Mouse (Mus musculus) hindbrain, embryonic 14.5 days (tissue): ENCODE measurements at regions not wholly inside any gene's neighbourhood (a gene's known extent, or its start where the extent isn't known, plus 50 kb on each side); places are given as distances from the start of the nearest gene placed in this dataset.

Experiments used
- ATAC-seq: fragments of 200-750 bp; cut with Nextera tagmentation; 2 replicates; pipeline ENCODE4 v1.8.0; 2017; ENCODE audit warnings: moderate number of reproducible peaks, mild to moderate bottlenecking, moderate TSS enrichment, moderate library complexity; ENCODE audit not compliant: low FRiP score
- DNase-seq: peaks from one replicate; pipeline ENCODE4 v3.0.0-alpha.2; 2015; ENCODE audit warnings: low spot score
- H3K27ac ChIP-seq: fragments of 300-500 bp; sonication (generic); 2 replicates; pipeline ENCODE4 v1.5.1; 2014; ENCODE audit warnings: mild to moderate bottlenecking, moderate library complexity
- H3K27me3 ChIP-seq: fragments of 300-500 bp; sonication (generic); 2 replicates; pipeline ENCODE4 v1.6.1; 2014; ENCODE audit warnings: mild to moderate bottlenecking, low read length, mixed read lengths; ENCODE audit not compliant: control insufficient read depth, insufficient read depth
- H3K36me3 ChIP-seq: fragments of 300-500 bp; sonication (generic); replicated peaks from 2 replicates; pipeline ENCODE4 v1.6.1; 2014; ENCODE audit not compliant: control insufficient read depth, insufficient read depth
- H3K4me1 ChIP-seq: fragments of 300-500 bp; sonication (generic); replicated peaks from 2 replicates; pipeline ENCODE4 v1.6.1; 2014; ENCODE audit warnings: antibody characterized with exemption, low read length, mixed read lengths; ENCODE audit not compliant: control insufficient read depth, insufficient read depth
- H3K4me2 ChIP-seq: fragments of 300-500 bp; sonication (generic); replicated peaks from 2 replicates; pipeline ENCODE4 v1.6.1; 2014; ENCODE audit warnings: mild to moderate bottlenecking, moderate library complexity
- H3K4me3 ChIP-seq: fragments of 300-500 bp; sonication (generic); replicated peaks from 2 replicates; pipeline ENCODE4 v1.5.1; 2014; ENCODE audit warnings: mild to moderate bottlenecking, low read length
- H3K9ac ChIP-seq: fragments of 300-500 bp; sonication (generic); 2 replicates; pipeline ENCODE4 v1.6.1; 2014
- H3K9me3 ChIP-seq: fragments of 300-500 bp; sonication (generic); 2 replicates; pipeline ENCODE4 v1.6.1; 2016; ENCODE audit warnings: low read length; ENCODE audit not compliant: control insufficient read depth
- WGBS: fragments of 180-500 bp; shearing (Covaris S2); extraction: QIAGEN DNeasy Blood & Tissue Kit; methylation state at CpG from one replicate; pipeline ENCODE4 v1.1.7; 2014; 5-methylcytosine and 5-hydroxymethylcytosine counted together

GRCm38 (mm10) chr2:128365775-128366174 lies 225.2 kb upstream of the Spdye4c start:
- DNase-seq, result no peak
- no peaks in the 10 kb centered on the region for H3K4me1 ChIP-seq
- no peak for ATAC-seq
- H3K9me3 ChIP-seq, result no peaks in the 10 kb centered on the region
- 97% methylated on average over 2 of the region's 2 CpGs for WGBS
- H3K4me3 ChIP-seq, result no peak overlapping the region
- H3K36me3 ChIP-seq, result no peaks in the 10 kb centered on the region
- no peak overlapping the region for H3K27ac ChIP-seq
- no peak overlapping the region for H3K4me2 ChIP-seq
- H3K27me3 ChIP-seq, result no peaks in the 10 kb centered on the region
- H3K9ac ChIP-seq, result no peak overlapping the region

DNA sequence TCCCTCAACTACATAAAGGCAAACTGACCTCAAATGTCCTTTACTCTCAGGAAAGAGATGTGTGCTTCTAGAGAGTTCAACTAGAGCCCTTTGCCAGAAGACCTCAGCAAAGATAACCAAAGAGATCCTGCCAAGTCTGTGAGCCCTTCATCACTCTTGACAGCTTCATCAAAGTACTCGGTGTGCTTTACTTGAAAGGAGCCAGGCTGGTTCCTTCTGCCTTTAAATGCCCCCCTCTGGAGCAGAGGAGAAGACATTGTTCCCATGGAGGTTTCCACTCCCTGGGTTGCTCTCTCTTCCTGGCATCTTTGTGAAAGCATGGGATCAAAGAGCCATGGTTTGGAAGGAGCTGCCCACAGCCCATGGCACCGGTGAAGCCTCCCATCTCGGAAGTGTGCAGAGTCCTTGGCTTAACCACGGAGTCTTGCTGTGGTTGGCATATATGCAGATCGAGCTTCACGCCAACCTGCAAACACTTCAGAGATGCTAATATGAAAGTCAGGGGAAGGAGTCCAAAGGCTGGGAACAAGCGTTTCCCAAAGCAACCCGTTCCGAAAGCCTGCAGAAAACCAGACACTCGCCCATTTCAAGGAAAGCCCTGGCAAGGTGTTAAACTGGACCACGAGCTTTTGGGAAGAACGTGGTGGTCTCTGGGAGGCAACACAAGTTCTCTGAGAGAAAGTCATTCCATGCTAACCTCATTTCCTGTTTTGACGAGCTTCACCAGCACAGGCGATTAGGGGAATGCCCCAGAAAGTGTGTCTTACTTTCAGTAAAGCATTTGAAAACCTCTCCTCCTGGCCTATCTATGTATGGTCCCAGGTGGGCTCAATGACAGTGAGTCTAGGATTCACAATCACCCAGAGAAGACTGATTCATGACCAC lies 223.5 kb upstream of the Spdye4c start:
- 82% methylated on average over 14 of the region's 14 CpGs for WGBS
- Histone ChIP-seq H3K36me3 (no peaks in the 10 kb centered on the region), H3K4me1 (no peaks in the 10 kb centered on the region), H3K9me3 (no peaks in the 10 kb centered on the region), H3K4me2 (no peak overlapping the region), H3K9ac (no peak overlapping the region), H3K27me3 (no peaks in the 10 kb centered on the region), H3K4me3 (no peak overlapping the region), H3K27ac (no peak overlapping the region)
- ATAC-seq, result no peak
- no peak for DNase-seq

GRCm38 (mm10) chr2:128368534-128369273 lies 222.3 kb upstream of the Spdye4c start:
- H3K9me3 ChIP-seq, result no peaks in the 10 kb centered on the region
- H3K9ac ChIP-seq, result no peak overlapping the region
- no peaks in the 10 kb centered on the region for H3K27me3 ChIP-seq
- no peak for ATAC-seq
- H3K4me1 ChIP-seq, result 0 out of 2 replicates have a peak, but pooled peaks cover 5% of the 10 kb centered on the region
- no peak overlapping the region for H3K27ac ChIP-seq
- DNase-seq, result no peak
- no peaks in the 10 kb centered on the region for H3K36me3 ChIP-seq
- no peak overlapping the region for H3K4me2 ChIP-seq
- no peak overlapping the region for H3K4me3 ChIP-seq
- 78% methylated on average over 7 of the region's 7 CpGs for WGBS

DNA sequence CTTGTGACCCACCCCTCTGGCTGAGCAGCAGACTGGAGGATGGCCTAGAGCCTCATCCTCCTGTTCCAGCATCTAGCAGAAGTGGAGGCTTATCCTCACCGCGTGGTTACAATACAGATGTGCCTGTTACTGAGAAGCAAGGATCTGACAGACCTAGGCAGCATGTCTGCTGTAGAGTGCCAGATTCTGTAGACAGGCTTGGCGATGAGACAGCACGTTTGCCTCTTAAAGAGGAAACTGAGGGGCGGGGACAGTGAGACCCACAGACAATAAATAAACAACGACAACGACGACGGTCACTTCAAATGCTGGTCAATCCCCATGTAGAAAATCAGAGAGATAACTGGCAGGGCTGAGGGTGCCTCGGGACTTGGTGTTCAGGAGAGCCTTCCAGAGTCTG lies 220.2 kb upstream of the Spdye4c start:
- H3K27me3 ChIP-seq, result no peaks in the 10 kb centered on the region
- no peaks in the 10 kb centered on the region for H3K9me3 ChIP-seq
- no peak overlapping the region for H3K9ac ChIP-seq
- ATAC-seq (no peak), DNase-seq (no peak)
- no peak overlapping the region for H3K4me2 ChIP-seq
- WGBS, result 85% methylated on average over 10 of the region's 10 CpGs
- H3K27ac ChIP-seq, result no peak overlapping the region
- H3K36me3 ChIP-seq, result no peaks in the 10 kb centered on the region
- no peak overlapping the region for H3K4me3 ChIP-seq
- 0 out of 2 replicates have a peak, but pooled peaks cover 6% of the 10 kb centered on the region for H3K4me1 ChIP-seq

- Histone ChIP-seq H3K36me3 (no peaks in the 10 kb centered on the region), H3K4me3 (no peak overlapping the region), H3K9me3 (no peaks in the 10 kb centered on the region), H3K27ac (no peak overlapping the region), H3K4me2 (no peak overlapping the region), H3K27me3 (no peaks in the 10 kb centered on the region), H3K9ac (no peak overlapping the region), H3K4me1 (0 out of 2 replicates have a peak, but pooled peaks cover 6% of the 10 kb centered on the region)
- ATAC-seq (no peak), DNase-seq (no peak)
- WGBS, result 89% methylated on average over 13 of the region's 13 CpGs
Measured at GRCm38 (mm10) chr2:128372204-128372603, 218.8 kb upstream of the Spdye4c start.

DNA sequence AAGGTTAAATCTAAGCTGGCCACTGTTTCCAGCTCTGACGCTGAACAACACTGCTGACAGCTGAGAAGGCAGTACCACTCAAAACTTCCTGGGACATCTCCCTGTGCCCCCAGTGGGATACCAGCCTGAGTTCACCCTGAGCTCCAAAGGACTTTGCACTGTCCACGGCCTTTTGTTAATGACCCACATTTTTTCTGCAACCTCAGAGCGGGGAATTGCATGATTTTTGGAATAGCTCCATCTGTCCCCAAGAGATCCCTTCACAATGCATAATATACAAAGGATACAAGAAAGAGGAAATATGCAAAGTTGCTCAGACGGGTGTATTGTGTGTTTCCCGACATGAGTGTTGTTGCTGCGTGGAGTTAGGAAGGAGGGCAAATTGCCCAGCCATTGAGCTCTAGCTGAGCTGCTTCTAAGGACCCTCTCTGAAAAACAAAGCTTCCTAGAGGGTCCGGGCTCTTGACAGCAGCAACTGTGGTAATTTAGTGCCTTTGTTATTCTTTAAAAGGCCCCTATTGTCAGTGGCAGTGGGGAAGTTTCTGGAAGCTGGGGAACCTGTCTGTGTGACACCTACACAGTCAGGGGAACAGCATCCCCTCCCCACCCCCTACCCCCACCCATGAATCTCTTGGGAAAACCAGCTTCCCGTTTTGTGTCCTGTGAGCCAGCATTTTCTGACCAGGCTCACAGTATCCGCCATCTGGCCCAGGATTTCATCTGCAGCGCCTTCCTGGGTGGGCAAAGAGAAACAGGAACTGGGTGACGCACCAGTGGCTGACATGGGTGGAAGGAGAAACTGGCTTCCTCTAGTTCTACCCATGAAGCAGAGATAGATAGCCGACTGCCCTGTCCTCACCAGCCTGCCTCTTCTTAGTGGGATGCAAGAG lies 217.4 kb upstream of the Spdye4c start:
- H3K9me3 ChIP-seq, result no peaks in the 10 kb centered on the region
- H3K4me2 ChIP-seq, result no peak overlapping the region
- WGBS, result 24% methylated on average over 12 of the region's 12 CpGs
- no peak overlapping the region for H3K4me3 ChIP-seq
- H3K27ac ChIP-seq, result no peak overlapping the region
- DNase-seq, result no peak
- no peaks in the 10 kb centered on the region for H3K36me3 ChIP-seq
- H3K27me3 ChIP-seq, result no peaks in the 10 kb centered on the region
- no peak overlapping the region for H3K9ac ChIP-seq
- 0 out of 2 replicates have a peak, but pooled peaks cover 6% of the 10 kb centered on the region for H3K4me1 ChIP-seq
- 0 out of 2 replicates have a peak, but pooled peaks have one; percentile 2 for ATAC-seq

DNA sequence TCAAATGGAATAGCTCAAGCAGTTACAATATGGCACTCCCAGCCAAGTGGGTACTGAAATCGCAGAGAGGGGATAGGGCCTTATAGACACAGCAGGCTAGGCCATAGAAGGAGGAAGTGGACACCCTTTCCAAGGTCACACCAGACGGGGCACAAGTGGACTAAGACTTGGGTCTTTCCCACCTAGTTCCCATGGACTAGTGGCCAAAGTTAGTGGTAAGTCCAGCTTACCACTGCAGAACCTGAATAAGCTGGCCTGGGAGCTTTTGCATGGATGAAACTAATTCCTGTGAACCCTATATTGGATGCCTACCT lies 216.8 kb upstream of the Spdye4c start:
- ATAC-seq (no peak), DNase-seq (no peak)
- Histone ChIP-seq H3K27ac (no peak overlapping the region), H3K4me2 (no peak overlapping the region), H3K4me3 (no peak overlapping the region), H3K4me1 (peaks cover 8% of the 10 kb centered on the region), H3K9ac (no peak overlapping the region), H3K9me3 (no peaks in the 10 kb centered on the region), H3K36me3 (no peaks in the 10 kb centered on the region), H3K27me3 (no peaks in the 10 kb centered on the region)
- WGBS, result 88% methylated on average over 2 of the region's 2 CpGs

DNA sequence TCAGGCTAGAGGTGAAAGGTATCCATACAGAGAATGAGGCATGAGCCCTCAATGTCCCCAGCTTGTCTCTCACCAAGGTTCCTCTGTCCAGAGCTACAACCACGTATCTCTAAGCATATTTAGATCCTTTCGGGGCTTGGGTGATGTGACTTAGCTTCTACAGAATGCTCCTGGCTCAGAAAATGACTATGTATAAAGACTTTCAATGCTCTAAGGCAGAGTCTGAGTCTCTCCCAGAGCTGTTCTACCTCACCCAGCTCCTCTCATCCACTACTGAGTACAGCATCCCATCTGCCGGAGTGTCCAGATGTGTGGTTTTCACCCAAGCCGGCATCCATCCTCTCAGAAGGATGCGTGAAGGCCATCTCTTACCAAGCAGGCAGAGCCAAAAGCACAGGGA lies 216.1 kb upstream of the Spdye4c start:
- Histone ChIP-seq H3K4me2 (no peak overlapping the region), H3K27ac (no peak overlapping the region), H3K9ac (no peak overlapping the region), H3K4me1 (peaks cover 15% of the 10 kb centered on the region), H3K27me3 (no peaks in the 10 kb centered on the region), H3K9me3 (no peaks in the 10 kb centered on the region), H3K4me3 (no peak overlapping the region), H3K36me3 (no peaks in the 10 kb centered on the region)
- DNase-seq (no peak), ATAC-seq (no peak)
- 94% methylated on average over 5 of the region's 5 CpGs for WGBS

GRCm38 (mm10) chr2:128375827-128376226 lies 215.2 kb upstream of the Spdye4c start:
- 94% methylated on average over 3 of the region's 3 CpGs for WGBS
- ATAC-seq (no peak), DNase-seq (no peak)
- Histone ChIP-seq H3K36me3 (no peaks in the 10 kb centered on the region), H3K9me3 (no peaks in the 10 kb centered on the region), H3K27me3 (no peaks in the 10 kb centered on the region), H3K4me2 (no peak overlapping the region), H3K4me3 (no peak overlapping the region), H3K4me1 (peaks cover 16% of the 10 kb centered on the region), H3K27ac (no peak overlapping the region), H3K9ac (no peak overlapping the region)
